Mouse (Mus musculus) olfactory bulb, adult 2 months (tissue): ENCODE data around the gene Ddah2.

Source experiments
- CTCF ChIP-seq: fragments of 200-500 bp; IDR thresholded peaks from 2 replicates; pipeline ENCODE4 v1.5.1; 2012; ENCODE audit warnings: low read depth, mild to moderate bottlenecking, low read length, moderate library complexity; ENCODE audit not compliant: insufficient read depth
- POLR2A ChIP-seq: fragments of 200-500 bp; IDR thresholded peaks from 2 replicates; pipeline ENCODE4 v1.6.1; 2012; ENCODE audit warnings: mild to moderate bottlenecking, low read depth, low read length, moderate library complexity; ENCODE audit not compliant: insufficient read depth

DNA sequence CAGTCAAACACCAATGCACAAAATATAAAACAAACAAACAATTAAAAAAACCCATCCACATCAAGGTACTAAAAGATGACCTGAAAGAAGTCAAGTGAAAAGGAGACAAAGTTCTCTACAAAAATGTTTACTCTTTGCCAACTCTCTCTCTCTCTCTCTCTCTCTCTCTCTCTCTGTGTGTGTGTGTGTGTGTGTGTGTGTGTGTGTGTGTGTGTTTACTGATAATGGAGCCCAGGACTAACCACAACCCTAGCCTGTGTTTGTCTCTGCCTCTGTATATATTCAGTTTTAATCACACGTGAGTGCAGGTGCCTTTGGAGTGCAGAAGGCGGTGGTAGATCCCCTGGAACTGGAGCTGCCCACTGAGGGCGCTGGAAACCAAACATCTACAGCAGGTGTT, 1.7 kb upstream of the Ddah2 start:
- TF ChIP-seq POLR2A (no peak), CTCF (no peak)
